Mouse (Mus musculus) liver, embryonic 18 days (tissue): Measurements from ENCODE around the gene Srp54a. TPM values are rescaled to one million over a fixed set of nuclear protein-coding genes. Genes with fewer than 3 reads are reported as not detected.

ENCODE experiments used
- polyA plus RNA-seq: library from polyadenylated mRNA; depleted of rRNA; stranded (reverse); fragments of >200 nt; gene quantifications from 2 replicates; pipeline ENCODE4 v1.2.3, GENCODE M21; 2012; rRNA removed

The Srp54a gene
- polyA plus RNA-seq, result 19.7 and 23.8 TPM in 2 replicates

DNA sequence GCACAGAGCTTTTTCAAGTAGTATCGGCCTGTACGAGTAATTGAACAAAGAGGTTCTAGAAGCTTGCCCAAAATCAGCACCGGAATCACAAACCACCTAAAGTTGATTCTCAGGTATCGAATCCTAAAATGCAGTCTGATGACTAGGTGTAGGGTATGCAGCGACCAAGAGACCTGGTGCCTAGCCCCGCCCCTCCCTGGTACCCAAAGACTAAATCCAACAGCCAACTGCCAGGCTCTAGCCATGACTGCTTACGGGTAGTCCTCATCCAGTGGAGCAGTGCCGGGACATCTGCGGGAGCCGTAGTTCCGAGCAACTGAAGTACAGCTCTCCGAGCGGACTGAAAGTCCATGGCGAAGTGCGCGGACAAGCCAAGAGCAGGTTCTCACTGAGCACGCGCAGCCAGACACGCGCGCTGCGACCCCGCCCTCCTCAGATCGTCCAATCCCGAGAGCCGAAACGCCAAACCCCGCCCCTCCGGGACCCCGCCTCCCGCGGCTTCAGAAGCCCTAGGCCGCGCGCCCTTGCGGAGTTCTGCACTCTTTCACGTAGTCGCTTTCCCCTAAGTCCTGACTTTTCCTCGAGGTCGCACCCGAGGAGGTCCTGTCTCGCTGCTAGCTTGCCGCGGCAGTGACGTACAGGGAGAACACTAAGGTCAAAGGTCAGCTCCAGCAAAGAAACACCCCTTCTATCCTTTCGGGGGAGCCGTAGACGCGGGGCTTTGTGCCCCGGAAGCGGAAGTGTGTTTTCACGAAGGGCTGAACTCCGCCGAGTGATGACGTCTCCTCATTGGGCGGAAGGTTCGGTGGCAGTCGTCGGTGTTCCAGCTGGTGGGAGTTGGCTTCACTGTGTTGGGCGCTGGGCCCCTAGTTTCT, at the start of gene Srp54a, which contains the start of gene 2700097O09Rik:
Gene Srp54a (plus strand): TSS at position 537 of the 875 bp plus-strand sequence.
Gene 2700097O09Rik (minus strand): TSS at position 385 of the 875 bp plus-strand sequence.

DNA sequence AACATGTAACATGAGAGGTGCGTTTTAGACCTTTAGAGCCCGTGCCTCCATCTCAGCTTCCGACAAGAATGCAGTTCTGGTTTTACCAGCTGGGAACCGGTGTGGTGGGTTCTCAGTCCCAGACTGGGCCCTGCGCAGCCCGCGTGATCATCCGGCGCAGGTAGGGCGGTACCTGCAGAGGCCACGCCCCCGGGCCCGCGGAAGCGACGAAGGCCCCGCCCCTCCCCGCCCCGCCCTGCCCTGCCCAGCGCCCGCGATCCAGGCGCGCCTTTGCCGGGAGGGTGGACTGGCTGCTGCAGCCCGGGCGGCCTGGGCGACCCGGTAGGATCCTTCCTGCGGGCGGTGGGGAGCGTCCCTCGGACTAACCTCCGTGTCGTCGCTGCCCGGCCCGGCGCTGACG, 44.2 kb downstream of the Srp54a start, which contains the start of gene Fam177a:
Gene Fam177a (plus strand): TSS at position 228 of the 400 bp plus-strand sequence.

GRCm38 (mm10) chr12:55154559-55155448, 74.7 kb downstream of the Srp54a start, which contains the start of gene Srp54b:
Gene Srp54b, plus strand, starts transcription at chr12:55155104.

Other genes starting within 250 kb of the Srp54a start
- gene Cfl2, start 217.4 kb upstream of the Srp54a start, polyA plus RNA-seq, result 14.7 and 15.5 TPM in 2 replicates
- not detected in 2 replicates for gene Gm20403, start 93.7 kb upstream of the Srp54a start, polyA plus RNA-seq
- 11.4 and 13.1 TPM in 2 replicates for gene Baz1a, start 65.9 kb upstream of the Srp54a start, polyA plus RNA-seq
- gene 2700097O09Rik, start 152 bp upstream of the Srp54a start, polyA plus RNA-seq, result 10.7 and 12.2 TPM in 2 replicates
- gene Fam177a, start 44.2 kb downstream of the Srp54a start, polyA plus RNA-seq, result 3.4 and 3.6 TPM in 2 replicates
- 14.3 and 14.9 TPM in 2 replicates for gene Srp54b, start 74.8 kb downstream of the Srp54a start, polyA plus RNA-seq
- gene 1700047I17Rik2, start 119.3 kb downstream of the Srp54a start, polyA plus RNA-seq, result not detected in 2 replicates
- 20.0 and 21.9 TPM in 2 replicates for gene Srp54c, start 149.9 kb downstream of the Srp54a start, polyA plus RNA-seq
- gene 1110008L16Rik, start 219.3 kb downstream of the Srp54a start, polyA plus RNA-seq, result 4.7 and 4.8 TPM in 2 replicates
- gene Ppp2r3c, start 222.7 kb downstream of the Srp54a start, polyA plus RNA-seq, result 2.9 and 3.1 TPM in 2 replicates